8 mouse cellular contexts compared by ENCODE assay signal in the genomic region with DNA sequence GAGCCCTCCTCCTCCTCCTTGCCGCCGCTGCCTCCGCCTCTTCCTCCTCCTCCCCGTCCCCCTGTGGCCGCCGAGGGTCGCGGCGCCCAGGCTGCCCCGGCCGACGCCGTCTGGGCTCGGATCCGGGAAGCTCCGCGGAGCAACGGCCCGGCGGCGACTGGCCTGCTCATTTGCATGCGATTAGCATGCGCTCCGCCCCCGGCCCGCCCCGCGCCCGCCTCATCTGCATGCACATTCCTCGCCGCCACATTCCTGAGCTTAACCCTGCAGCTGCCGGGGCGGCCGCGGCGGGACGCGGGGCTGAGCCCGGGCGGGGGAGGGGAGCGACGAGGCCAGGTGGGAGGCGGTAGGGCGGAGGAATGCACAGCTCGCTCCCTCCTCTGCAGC. TPM values are rescaled to one million over a fixed set of nuclear protein-coding genes. Genes with fewer than 3 reads are reported as not detected.
DNase-seq lines count a peak whose midpoint lies in the region; ATAC-seq and TF ChIP-seq lines count a peak whose summit lies in the region.

No protein-coding gene starts in this region.

- no peak for DNase-seq in Patski (ENCODE audit: low read depth, low spot score)
- DNase-seq in cerebellum, postnatal 10 days: peak; percentile 92 to 96
- peak; percentile 90 to 93 for DNase-seq in frontal cortex, postnatal 10 days (ENCODE audit: low spot score in 2 of 2)
- DNase-seq in layer of hippocampus, postnatal 14 days (ENCODE audit: low spot score in 2 of 2): peak; percentile 89 to 92
- peak; percentile 99 for DNase-seq in lung, postnatal 10 days
- peak; percentile 93 for DNase-seq in ovary, postnatal 14 days (ENCODE audit: low spot score)
- DNase-seq in thymus, postnatal 10 days (ENCODE audit: low spot score in 2 of 2): peak; percentile 66 to 72

- peaks cover 33% of the 10 kb centered on the region for H3K4me1 ChIP-seq in hindbrain, embryonic 12.5 days

- peak overlapping the region; percentile 90 for H3K27ac ChIP-seq in hindbrain, embryonic 12.5 days

- peak overlapping the region; percentile 91 for H3K4me2 ChIP-seq in hindbrain, embryonic 12.5 days (replicated peaks)

- peak overlapping the region; percentile 90 for H3K9ac ChIP-seq in hindbrain, embryonic 12.5 days

- no peaks in the 10 kb centered on the region for H3K27me3 ChIP-seq in Patski
- no peaks in the 10 kb centered on the region for H3K27me3 ChIP-seq in hindbrain, embryonic 12.5 days

- in situ Hi-C loops in Patski (cut with MboI; ENCODE audit: low pct_unique_long_range_greater_than_20kb): loop anchor here (10.0 kb wide), 1 partner anchor 56 kb away; no protein-coding TSS in a partner anchor

- CTCF ChIA-PET in Patski (lab: Charles Lee): no interaction called here

- no peak for TF ChIP-seq CTCF in Patski (IDR thresholded peaks at IDR 0.05)

- peak overlapping the region; percentile 83 for H3K4me3 ChIP-seq in hindbrain, embryonic 12.5 days

- ATAC-seq in Patski: peak; percentile 84
- peak; percentile 95 for ATAC-seq in hindbrain, embryonic 12.5 days (ENCODE audit: low FRiP score)

- WGBS in hindbrain, embryonic 12.5 days: 1% methylated on average over 30 of the region's 45 CpGs

- H3K36me3 ChIP-seq in hindbrain, embryonic 12.5 days: no peaks in the 10 kb centered on the region

- POLR2A ChIA-PET in Patski (lab: Charles Lee): interaction anchor here (1.2 to 3.5 kb wide), 4 partner anchors 15 to 56 kb away, joined by 3 to 15 read pairs (median 4); no protein-coding TSS in a partner anchor

- H3K9me3 ChIP-seq in hindbrain, embryonic 12.5 days (replicated peaks): no peaks in the 10 kb centered on the region

RNA-seq across cellular contexts. Expression of a gene that starts 0.3 kb away (rescaled TPM):
- polyA plus RNA-seq in Patski (2021): 62.1 TPM
- 15.3 and 15.7 TPM in 2 replicates for polyA plus RNA-seq in hindbrain, embryonic 12.5 days (2016; fragmentation: Nextera tagmentation; extraction: Ambion mirVana)
- total RNA-seq in layer of hippocampus, postnatal 14 days (2021): 10 to 100 TPM; 28.0 to 29.4 TPM
